Mouse (Mus musculus) c-Kit-positive CD71-positive TER-119-positive erythroid progenitor cells, embryonic 14.5 days (primary cell): ENCODE results near the gene Dlgap1.
"Not testable (repeated sequence)": the region's sequence is repeated elsewhere in the genome, so short reads cannot be mapped to it uniquely, and the experiment has no call there.

Experiments used
- DNase-seq: peaks from one replicate; pipeline ENCODE4 v3.0.0-alpha.2; 2013; ENCODE audit warnings: low spot score

The Dlgap1 gene

DNA sequence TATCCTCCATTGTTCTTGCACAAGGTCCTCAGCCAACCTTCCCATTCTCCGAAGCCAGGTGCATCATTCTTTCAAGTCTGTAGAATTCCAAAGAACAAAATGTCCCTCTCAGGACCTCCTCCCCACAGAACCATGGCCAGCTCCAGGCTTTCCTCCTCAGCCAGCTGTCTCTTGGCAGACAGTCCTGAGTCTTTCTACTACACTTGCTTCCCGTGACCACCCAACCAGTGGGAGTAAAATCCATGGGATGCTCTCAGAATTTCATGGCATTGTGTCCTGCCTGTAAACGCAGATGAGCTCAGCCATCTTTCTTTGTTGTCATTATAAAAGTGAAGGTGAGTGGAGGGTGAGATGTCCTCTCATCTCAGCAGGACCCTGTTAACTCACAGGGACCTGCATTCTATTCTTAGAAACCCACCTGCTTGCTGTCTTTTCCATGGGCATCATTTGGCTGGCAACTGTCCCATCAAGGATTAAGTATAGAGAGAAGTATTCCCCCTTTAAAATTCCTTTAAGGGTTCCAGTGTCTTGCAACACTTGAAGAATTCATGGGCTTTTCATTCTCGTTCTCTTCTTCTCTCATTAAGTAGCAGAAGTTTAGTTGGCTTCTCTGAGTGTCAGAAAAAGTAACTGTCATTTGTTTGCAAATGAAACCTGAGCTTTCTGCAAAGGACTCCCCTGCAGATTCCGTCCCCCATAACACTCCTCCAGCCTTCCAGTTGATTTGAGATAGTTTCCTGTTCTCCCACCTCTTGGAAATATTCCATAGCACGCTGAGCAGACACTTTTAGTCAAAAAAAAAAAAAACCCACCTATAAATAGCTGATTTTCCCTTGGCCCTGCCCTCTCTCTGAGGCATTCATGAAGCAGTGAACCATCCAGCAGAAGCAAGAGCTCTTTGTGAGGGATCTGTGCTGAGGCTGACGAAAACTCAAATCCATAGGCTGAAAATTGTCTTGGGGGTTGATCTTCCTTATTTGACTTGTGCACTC is 559.6 kb downstream of the Dlgap1 start:
- DNase-seq, result no peak

DNA sequence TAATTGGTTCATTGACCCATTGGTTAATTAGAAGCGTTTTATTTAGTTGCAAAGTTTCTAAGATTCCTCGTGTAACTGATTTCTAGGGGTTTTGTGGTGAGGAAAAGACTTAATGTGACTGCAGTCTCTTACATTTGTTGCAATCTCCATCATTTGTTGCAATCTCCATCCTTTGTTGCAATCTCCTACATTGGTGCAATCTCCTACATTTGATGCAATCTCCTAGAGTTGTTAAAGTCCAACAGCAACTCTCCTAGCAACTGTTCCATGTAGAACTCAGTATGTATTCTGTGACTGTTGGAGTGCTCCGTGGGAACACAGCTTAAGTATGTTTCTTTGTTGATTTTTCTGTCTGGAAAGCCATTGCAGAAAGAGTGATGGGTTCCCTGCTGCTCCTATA is 565.4 kb downstream of the Dlgap1 start:
- DNase-seq, result no peak

DNA sequence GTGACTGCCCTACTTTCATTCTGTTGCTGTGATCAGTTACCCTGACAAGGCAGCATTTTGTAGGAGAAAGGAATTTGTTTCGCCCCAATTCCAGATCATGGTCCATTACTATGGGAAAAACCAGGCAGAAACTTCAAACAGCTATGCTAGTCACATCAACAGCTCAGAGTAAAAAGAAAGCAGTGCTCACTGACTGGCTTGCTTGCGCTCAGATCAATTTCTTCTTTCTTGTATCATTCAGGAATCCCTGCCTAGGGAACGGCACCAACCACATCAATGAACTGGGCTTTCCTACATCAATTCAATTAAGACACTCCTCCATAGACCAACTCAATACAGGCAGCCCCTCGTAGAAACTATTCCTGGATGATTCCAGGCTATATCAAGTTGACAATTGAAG is 572.9 kb downstream of the Dlgap1 start:
- DNase-seq, result no peak

DNA sequence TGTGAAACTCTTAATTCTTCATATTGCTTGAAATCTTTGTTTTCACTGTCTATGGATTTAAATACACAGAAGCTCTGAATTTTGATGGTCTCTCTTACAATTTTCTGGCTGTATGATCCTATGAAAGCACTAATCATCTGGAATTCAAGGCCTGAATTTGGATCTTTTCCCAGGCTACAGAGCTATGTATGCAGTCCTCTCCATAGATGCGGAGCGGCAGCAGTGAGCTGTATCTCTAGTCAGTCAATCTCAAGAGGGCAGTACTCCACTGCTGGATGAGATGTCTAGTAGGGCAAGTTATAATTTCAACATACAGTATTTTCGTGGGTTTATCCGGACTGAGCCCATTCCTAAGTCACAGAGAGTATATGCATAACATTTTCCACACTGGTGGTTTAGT is 581.9 kb downstream of the Dlgap1 start:
- DNase-seq, result no peak

DNA sequence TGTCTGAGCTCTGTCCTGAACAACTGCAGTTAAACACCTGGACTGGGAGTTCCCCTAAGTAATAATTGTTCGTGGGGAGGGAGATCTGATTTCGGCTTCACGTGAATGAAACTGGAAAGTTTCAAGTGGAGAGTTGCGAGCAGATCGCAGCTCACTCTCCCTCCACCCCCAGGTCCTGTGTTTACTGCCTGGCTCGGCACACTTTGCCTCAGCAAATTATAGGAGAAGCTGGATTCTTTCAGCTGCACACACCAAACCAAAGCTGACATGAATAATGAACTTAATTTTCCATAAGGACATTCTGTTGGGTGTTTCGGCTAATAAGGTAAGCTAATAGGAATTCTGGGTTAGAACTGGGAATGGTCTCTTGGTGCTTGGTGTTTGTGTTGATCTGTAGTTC is 592.7 kb downstream of the Dlgap1 start:
- DNase-seq, result no peak

DNA sequence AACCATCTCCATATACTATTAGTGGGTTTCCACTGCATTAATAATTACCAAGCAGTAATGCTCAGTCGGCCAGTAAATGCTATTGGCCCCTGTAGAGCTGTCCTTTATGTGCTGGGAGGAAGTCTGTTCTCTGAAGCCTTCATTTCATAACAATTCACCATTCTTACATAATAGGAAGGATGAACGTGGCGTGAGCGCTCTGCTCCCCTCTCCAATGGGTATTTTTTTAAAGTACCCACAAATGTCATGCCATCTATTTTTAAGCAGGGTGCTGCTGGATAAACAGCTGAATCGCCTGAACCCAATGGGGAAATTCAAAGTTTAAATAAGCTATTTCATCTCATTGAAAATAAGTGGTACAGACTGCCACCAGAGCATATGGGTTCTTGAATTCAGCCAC is 602.0 kb downstream of the Dlgap1 start:
- no peak for DNase-seq

DNA sequence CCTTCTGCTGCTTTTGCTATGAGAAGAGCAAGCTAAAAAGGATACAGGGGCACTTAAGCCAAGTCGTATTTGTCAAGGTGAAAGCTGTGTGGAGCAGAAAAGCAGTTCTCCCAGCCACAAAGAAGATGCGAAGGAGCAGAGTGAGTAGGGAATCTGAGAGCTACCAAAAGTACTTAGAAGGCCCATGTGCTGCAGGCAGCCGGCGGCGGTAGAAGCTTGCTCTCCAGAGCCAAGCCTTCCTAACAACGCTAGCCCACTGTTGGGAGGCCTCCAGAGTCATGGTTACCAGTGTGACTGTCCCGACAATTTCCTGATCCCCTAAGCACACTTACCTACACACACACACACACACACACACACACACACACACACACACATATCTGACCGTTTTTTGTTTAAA is 614.2 kb downstream of the Dlgap1 start:
- no peak for DNase-seq

DNA sequence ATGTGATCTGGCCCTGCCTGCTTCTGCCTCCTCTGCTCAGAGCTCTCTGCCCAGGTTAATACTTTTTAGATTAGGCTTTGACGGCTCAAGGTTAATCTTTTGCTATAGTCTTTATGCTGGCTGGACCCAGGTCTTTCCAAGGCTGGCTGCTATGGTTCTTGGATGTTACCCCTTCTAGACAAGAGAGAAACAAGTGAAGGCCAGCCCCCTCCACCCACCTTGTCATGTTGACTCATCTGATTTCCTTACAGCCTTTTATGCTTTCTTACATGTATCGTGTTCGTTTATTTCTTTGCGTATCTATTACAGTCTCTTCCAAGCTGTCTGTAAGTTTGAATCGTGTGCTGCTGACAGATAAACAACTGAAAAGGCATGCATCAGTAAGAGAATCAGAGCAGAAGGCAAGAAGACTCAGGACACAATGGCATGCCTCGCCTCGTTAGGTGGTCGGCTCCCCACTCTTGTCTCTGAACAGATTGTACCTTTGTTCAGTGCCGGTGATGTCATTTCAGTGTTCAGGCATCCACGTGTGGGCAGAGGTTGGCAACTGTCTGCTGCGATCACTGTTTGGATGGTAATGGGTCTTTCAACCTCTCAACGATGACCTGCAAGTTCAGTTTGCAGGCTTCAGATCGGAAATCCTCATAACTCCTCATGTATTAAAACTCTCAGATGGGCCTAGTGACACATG is 618.0 kb downstream of the Dlgap1 start:
- DNase-seq, result no peak

DNA sequence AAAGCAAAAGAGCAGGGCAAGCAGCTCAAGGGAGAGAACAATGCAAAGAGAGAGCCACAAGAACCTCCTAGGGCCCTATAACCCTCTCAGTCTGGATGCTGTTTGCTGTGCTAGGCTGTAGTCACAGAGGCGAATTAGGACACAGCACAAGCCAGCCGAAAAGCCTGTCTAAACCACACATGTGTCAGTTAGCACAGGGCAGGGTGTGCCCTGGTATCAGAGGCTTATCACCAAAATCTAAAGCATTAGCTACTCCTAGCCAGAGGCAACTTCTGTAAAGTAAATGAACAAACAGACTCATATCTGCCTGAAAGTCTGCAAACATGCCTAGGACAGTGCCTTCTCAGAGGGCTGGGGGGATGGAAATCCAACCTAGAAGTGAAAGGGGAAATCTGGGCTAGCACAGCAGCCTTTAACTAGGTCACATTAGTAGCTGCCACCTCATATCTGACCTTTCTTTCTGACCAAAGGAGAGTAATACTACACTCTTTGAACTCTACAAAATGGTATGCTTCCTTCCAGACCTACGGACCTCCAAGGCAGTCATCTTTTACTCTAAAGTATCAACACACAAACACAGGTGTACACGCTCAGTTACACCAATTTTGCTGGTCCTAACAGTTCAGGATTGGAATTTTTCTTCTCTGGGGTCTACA is 619.2 kb downstream of the Dlgap1 start:
- not testable (repeated sequence) for DNase-seq

DNA sequence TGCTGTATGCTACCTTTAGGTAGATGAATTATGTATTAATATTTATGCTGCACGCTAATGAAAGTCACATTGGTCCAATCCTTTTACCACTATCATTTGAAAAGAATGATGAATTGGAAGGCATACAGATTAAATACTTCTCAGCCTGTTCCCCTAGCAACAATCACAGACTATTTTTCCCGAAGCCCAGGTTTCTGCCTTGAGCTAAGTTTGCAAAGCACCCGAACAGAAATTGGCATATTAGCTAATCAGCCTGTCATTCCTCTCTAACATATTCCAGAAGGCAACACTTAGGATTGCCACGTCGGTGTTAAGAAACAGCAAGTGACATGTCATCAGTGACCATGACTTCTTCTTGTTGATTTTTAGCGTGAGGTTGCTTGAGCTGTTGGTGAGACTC is 619.8 kb downstream of the Dlgap1 start:
- DNase-seq, result no peak

DNA sequence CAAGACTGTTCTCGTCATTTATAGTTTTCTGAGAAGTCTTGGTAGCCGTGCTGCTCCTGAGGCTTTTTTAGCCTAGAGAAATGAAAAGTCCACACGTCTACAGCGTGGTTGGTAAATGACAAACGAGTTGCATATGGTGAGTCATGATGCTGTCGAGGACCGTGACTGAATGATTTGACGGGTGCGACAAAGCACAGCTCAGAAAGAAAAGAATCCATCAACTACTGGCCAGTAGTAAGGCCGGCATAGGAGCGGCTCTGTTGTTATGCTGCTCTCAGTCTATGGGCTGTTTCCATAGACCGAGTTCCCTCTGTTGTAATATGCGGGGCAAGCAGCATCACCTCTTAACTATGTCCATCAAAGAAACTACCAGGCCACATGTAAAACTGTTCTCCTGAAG is 620.3 kb downstream of the Dlgap1 start:
- DNase-seq, result no peak

DNA sequence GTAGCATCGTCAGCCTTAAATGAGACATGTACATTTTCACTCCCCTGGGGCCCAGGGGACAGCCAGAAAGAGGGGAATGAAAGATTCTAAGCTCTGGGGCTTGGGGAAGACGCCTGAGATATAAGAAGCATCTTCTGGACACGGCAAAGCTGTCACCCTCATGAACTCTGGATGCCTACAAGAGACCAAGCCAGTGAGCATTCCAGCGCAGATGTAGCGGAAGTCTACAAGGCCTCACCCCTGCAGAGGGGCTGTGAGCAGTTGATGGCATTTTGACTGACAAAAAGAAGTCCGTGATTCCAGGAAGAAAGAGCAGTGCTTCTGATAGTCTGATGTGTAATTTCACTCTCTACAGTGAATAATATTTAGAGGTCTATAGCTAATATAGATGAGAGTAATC is 621.6 kb downstream of the Dlgap1 start:
- no peak for DNase-seq

DNA sequence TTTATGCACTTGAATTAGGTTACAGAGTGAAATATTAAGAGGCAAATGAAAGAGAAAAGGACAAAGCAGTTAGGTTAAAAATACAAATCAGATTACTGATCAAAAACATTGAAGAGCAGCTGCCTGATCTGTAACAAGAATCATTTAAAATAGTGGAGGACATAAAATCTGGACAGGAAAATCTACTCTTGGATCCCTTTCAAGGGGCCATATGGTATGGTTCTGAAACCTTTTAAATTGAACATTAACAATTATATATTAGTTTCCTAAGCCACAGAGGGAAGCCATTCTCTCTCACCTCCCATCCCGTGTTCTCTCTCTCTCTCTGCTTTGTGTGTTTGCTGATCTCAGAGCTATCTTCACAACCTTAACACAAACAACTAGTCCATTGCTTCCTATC is 625.4 kb downstream of the Dlgap1 start:
- no peak for DNase-seq

DNA sequence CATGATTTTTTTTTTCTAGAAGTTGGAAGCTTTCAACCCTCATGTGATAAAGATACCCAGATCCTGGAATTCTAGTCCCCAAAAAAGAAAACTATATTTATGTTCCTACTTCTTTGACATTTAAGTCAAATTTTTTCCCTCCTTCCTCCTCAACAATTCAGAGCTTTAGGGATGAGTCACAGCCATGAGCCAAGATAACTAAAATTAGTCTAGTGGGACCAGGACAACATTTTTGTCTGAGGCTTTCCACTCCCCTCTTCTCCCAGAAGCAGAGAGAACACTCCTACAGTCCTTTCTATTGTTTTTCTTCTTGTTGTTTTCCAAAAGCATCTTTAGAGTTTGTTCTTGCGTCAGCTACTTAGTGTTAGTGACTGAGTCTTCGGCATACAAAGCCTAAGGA is 627.5 kb downstream of the Dlgap1 start:
- no peak for DNase-seq

DNA sequence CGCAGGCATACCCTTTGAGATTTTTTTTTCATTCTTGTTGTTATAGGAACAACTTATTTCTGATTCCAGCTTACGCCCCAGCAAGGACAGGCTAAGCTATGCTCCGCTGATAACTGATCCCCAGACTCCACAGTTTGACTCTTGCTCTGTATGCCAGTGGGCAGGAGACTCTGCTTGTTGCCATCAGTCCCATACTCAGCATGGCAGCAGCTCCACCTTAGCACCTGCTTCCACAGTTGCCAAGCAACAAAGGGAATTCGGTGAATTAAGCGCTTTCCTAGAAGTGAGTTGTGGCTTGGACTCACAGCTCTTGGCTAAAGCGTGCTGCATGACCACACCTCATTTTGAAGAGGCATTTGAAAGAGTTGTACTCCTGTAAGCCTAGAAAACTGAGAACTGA is 631.6 kb downstream of the Dlgap1 start:
- DNase-seq, result no peak

DNA sequence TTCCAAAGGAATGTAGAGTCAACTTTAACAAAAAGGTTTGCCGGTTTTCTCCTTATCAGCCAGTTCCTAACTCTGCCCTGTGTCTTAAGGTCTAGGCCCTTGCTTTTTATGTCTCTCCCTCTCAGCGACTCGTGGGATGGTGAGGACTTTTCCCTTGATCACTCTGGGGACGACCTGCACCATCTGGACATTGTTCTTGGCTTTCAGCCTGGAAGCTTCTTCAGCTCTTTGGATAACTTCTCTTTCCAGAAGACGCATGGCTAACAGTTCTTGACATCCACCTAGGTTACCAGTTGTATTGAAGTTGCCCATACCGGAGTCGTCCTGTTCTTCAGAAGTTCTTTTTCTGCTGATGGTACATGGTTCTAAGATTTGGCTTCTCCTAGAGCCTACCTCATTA is 633.2 kb downstream of the Dlgap1 start:
- DNase-seq, result no peak

DNA sequence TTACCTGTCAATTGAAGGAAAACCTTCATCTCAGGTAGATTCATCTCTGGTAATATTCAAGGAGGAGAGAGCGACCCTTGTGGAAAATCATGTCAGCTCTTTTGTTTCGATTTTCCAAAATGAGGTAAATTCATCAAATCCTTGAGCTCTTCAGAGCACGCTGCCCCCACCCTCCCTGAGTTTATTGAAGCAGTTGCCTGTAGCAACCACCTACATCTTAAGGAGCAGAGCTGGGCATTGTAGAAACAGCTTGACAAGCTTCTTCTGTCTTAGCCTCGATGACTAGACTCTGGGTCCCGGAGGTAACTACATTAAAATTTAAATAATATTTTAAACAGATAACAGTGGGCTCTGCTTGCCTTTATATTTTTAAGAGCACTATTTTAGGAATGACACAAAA is 636.8 kb downstream of the Dlgap1 start:
- no peak for DNase-seq

DNA sequence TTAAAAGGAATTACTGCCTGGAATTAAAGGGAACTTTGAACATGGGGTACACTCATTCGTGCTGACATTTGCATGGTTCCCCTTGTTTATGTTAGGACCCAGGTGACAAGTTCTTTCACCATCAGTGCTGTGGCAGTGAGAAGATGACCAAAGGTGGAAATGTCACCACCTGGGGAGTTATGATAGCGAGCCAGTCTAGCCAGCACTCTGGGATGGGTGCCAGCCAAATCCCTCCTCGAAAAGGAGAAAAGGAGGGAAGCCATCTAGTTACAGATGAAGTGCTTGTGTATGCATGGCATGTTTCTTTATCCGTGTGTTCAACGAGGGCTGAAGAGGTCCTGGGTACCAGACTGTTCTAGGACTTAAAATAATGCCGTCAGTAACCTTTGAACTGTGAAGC is 643.3 kb downstream of the Dlgap1 start:
- DNase-seq, result no peak

DNA sequence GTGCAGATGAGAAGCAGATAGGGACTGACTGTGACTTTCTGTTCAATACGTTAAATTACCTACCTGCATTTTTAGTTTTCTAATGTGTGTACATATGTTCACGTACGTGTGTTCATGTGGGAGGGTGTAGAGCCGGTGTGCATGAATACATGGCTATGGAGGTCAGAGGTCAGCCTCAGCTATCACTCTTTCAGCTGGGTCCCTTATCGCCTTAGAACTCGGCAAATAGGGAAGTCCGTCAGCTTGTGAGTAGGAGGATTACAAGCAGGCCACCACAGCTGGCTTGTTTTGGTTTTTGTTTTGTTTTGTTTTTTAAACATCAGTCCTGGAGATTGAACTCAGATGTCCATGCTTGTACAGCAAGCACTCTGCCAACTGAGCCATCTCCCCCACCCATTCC is 645.0 kb downstream of the Dlgap1 start:
- no peak for DNase-seq

DNA sequence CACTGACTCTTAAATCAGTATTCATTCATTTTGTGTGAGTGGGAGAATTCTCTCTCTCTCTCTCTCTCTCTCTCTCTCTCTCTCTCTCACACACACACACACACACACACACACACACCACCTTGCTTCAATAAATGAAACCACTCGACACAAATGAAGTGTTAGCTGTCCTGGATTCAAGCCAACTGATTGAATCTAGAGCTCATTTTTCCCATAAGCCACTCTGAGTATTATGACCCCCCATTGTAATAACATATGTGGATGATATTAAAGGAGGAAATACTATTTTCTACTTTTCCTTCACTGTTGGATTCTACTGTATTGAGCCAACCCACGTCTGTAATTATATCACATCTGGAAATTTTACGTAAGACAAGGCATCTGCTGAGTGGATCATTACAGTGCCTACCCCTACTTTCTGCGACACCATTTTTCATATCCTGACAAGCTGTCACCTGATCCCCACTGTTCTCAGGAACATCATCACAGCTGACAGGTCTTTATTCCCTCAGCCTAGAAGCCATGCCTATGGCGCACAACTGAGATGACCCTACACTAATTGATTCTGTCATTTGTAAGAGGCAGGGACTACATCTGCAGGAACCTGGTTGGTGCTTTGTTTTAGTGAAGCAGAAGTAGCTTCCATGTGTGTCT is 645.7 kb downstream of the Dlgap1 start:
- no peak for DNase-seq

DNA sequence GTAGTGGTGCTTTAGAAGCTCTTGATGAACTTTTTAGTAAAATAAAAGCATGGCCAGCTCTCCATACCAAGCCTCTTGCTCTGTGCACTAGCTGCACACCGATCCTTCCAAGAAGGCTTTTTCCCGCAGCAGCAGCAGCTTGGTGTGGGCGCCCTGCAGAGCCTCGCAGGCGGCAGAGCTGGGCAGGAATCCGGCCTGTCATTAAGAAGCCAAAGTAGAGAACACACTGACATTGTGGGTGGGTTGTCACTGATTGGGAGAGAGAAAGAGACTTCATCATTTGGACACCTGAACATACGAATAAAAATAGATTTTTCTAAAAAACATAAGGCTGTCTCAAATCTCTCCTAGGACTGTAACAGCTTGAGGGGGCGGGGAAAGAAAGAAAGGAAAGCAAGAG is 653.6 kb downstream of the Dlgap1 start:
- no peak for DNase-seq

DNA sequence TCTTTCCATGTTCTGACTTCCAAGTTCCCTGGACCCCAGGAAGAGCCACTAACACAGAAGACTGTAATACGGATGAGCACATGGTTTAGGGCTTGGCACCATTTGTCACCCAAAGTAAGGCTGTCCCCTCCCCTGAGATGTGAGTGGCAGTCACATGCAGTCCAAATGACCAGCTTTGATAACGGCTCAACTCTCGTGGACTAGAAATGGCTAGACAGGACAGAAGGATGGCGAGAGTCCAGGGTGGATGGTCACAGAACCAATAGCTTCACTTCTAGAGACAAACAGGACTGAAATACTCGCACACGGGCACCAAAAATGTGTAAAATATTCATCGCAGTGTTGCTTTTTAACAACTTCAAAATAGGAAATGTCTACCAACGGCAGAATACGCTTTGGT is 657.5 kb downstream of the Dlgap1 start:
- DNase-seq, result no peak
